Mouse (Mus musculus) lung, postnatal 0 days (tissue): ENCODE results near the gene Rfc2. TPM values are rescaled to one million over a fixed set of nuclear protein-coding genes. Genes with fewer than 3 reads are reported as not detected.
"Not testable (repeated sequence)": the region's sequence is repeated elsewhere in the genome, so short reads cannot be mapped to it uniquely, and the experiment has no call there.

ENCODE experiments used
- ATAC-seq: fragments of 200-750 bp; cut with Nextera tagmentation; 2 replicates; pipeline ENCODE4 v1.8.0; 2017; ENCODE audit warnings: moderate library complexity
- DNase-seq: peaks from one replicate; pipeline ENCODE4 v3.0.0-alpha.2; 2016; ENCODE audit warnings: low spot score
- H3K27ac ChIP-seq: fragments of 300-500 bp; sonication (generic); 2 replicates; pipeline ENCODE4 v1.5.1; 2014; ENCODE audit warnings: antibody characterized with exemption, mild to moderate bottlenecking, low read length, mixed read lengths
- H3K27me3 ChIP-seq: fragments of 300-500 bp; sonication (generic); replicated peaks from 2 replicates; pipeline ENCODE4 v1.6.1; 2014; ENCODE audit warnings: low read length, mixed read lengths; ENCODE audit not compliant: insufficient read depth
- H3K36me3 ChIP-seq: fragments of 300-500 bp; sonication (generic); 2 replicates; pipeline ENCODE4 v1.6.1; 2014; ENCODE audit warnings: low read length, mixed read lengths; ENCODE audit not compliant: insufficient read depth
- H3K4me1 ChIP-seq: fragments of 300-500 bp; sonication (generic); 2 replicates; pipeline ENCODE4 v1.6.1; 2014; ENCODE audit warnings: antibody characterized with exemption, low read depth, low read length, mixed read lengths; ENCODE audit not compliant: insufficient read depth
- H3K4me2 ChIP-seq: fragments of 300-500 bp; sonication (generic); replicated peaks from 2 replicates; pipeline ENCODE4 v1.6.1; 2014; ENCODE audit warnings: low read depth, mild to moderate bottlenecking, low read length, moderate library complexity, mixed read lengths
- H3K4me3 ChIP-seq: fragments of 300-500 bp; sonication (generic); 2 replicates; pipeline ENCODE4 v1.5.1; 2014; ENCODE audit warnings: low read depth, low read length
- H3K9ac ChIP-seq: fragments of 300-500 bp; sonication (generic); replicated peaks from 2 replicates; pipeline ENCODE4 v1.6.1; 2014; ENCODE audit warnings: low read depth, mild to moderate bottlenecking
- H3K9me3 ChIP-seq: fragments of 300-500 bp; sonication (generic); 2 replicates; pipeline ENCODE4 v1.6.1; 2016; ENCODE audit warnings: low read length, mixed read lengths
- CTCF ChIP-seq: IDR thresholded peaks from 2 replicates; pipeline ENCODE4 v1.5.1; 2016; ENCODE audit warnings: antibody characterized with exemption, mild to moderate bottlenecking
- EP300 ChIP-seq: IDR thresholded peaks from 2 replicates; pipeline ENCODE4 v1.6.1; 2016; ENCODE audit warnings: antibody characterized with exemption, mild to moderate bottlenecking, control low read depth
- WGBS: fragments of 180-500 bp; shearing (Covaris S2); extraction: QIAGEN DNeasy Blood & Tissue Kit; methylation state at CpG from one replicate; pipeline ENCODE4 v1.1.7; 2014; 5-methylcytosine and 5-hydroxymethylcytosine counted together
- microRNA-seq: library from miRNA; unstranded; fragments of <30 nt; microRNA quantifications from one replicate; pipeline ENCODE4, GENCODE M21; 2016
- polyA plus RNA-seq: library from polyadenylated mRNA; unstranded; fragments of >200 nt; fragmentation: Nextera tagmentation; extraction: Ambion mirVana; gene quantifications from 2 replicates; pipeline ENCODE4 v1.2.1, GENCODE M21; 2015

The Rfc2 gene
- polyA plus RNA-seq, 1 experiment from 2014 or later: 84.4 TPM

- Histone ChIP-seq H3K36me3 (no peaks in the 10 kb centered on the region), H3K9me3 (no peaks in the 10 kb centered on the region), H3K27me3 (no peaks in the 10 kb centered on the region), H3K4me3 (no peak overlapping the region), H3K27ac (peak overlapping the region; percentile 95), H3K9ac (no peak overlapping the region), H3K4me2 (no peak overlapping the region), H3K4me1 (peaks cover 11% of the 10 kb centered on the region)
- peak; percentile 14; the same call in 1 of the 2 replicates for ATAC-seq
- peak; percentile 56 for DNase-seq
- peak; percentile 60 for TF ChIP-seq CTCF
- no peak for TF ChIP-seq EP300
- 70% methylated on average over 1 of the region's 1 CpGs for WGBS
Observed at GRCm38 (mm10) chr5:134644121-134644520, 63.0 kb downstream of the Rfc2 start.

- ATAC-seq: peak; percentile 97
- Histone ChIP-seq H3K27ac (peak overlapping the region; percentile 95), H3K4me3 (no peak overlapping the region), H3K4me1 (peaks cover 11% of the 10 kb centered on the region), H3K36me3 (no peaks in the 10 kb centered on the region), H3K9ac (no peak overlapping the region), H3K27me3 (no peaks in the 10 kb centered on the region), H3K9me3 (no peaks in the 10 kb centered on the region), H3K4me2 (no peak overlapping the region)
- peak; percentile 99 for DNase-seq
- TF ChIP-seq EP300: peak; percentile 100
- peak; percentile 54 for TF ChIP-seq CTCF
- WGBS: 2% methylated on average over 8 of the region's 8 CpGs
Observed at GRCm38 (mm10) chr5:134644643-134645118, 63.5 kb downstream of the Rfc2 start.

GRCm38 (mm10) chr5:134646461-134646860, 65.3 kb downstream of the Rfc2 start:
- WGBS: 81% methylated on average over 4 of the region's 4 CpGs
- no peak for DNase-seq
- H3K4me1 ChIP-seq: peaks cover 11% of the 10 kb centered on the region
- H3K4me3 ChIP-seq: no peak overlapping the region
- no peak for TF ChIP-seq EP300
- TF ChIP-seq CTCF: peak; percentile 33
- no peak for ATAC-seq
- no peak overlapping the region for H3K4me2 ChIP-seq
- no peaks in the 10 kb centered on the region for H3K9me3 ChIP-seq
- no peaks in the 10 kb centered on the region for H3K36me3 ChIP-seq
- no peak overlapping the region for H3K9ac ChIP-seq
- H3K27ac ChIP-seq: no peak overlapping the region
- no peaks in the 10 kb centered on the region for H3K27me3 ChIP-seq

GRCm38 (mm10) chr5:134647394-134647793, 66.2 kb downstream of the Rfc2 start:
- Histone ChIP-seq H3K36me3 (no peaks in the 10 kb centered on the region), H3K4me3 (no peak overlapping the region), H3K9me3 (no peaks in the 10 kb centered on the region), H3K27me3 (no peaks in the 10 kb centered on the region), H3K27ac (no peak overlapping the region), H3K4me1 (peaks cover 11% of the 10 kb centered on the region), H3K9ac (no peak overlapping the region), H3K4me2 (no peak overlapping the region)
- no peak for TF ChIP-seq EP300
- TF ChIP-seq CTCF: no peak
- no peak for DNase-seq
- 80% methylated on average over 2 of the region's 2 CpGs for WGBS
- ATAC-seq: no peak

GRCm38 (mm10) chr5:134648976-134649375, 67.8 kb downstream of the Rfc2 start:
- H3K36me3 ChIP-seq, H3K9ac ChIP-seq, ATAC-seq, H3K9me3 ChIP-seq, H3K27me3 ChIP-seq, H3K4me2 ChIP-seq, H3K4me3 ChIP-seq: not testable (repeated sequence)
- Histone ChIP-seq H3K4me1 (peaks cover 14% of the 10 kb centered on the region; the same call in 1 of the 2 replicates), H3K27ac (peak overlapping the region; percentile 43; the same call in 1 of the 2 replicates)
- 77% methylated on average over 2 of the region's 4 CpGs for WGBS
- peak; percentile 40 for DNase-seq

- DNase-seq (peak; percentile 37), ATAC-seq (no peak)
- peaks cover 4% of the 10 kb centered on the region; the same call in 1 of the 2 replicates for H3K4me1 ChIP-seq
- no peaks in the 10 kb centered on the region for H3K27me3 ChIP-seq
- no peak overlapping the region for H3K4me3 ChIP-seq
- TF ChIP-seq CTCF (peak; percentile 72), EP300 (no peak)
- WGBS: 44% methylated on average over 4 of the region's 5 CpGs
- H3K36me3 ChIP-seq: no peaks in the 10 kb centered on the region
- H3K4me2 ChIP-seq: no peak overlapping the region
- H3K27ac ChIP-seq: no peak overlapping the region
- H3K9ac ChIP-seq: no peak overlapping the region
- H3K9me3 ChIP-seq: no peaks in the 10 kb centered on the region
Observed at GRCm38 (mm10) chr5:134650926-134651325, 69.8 kb downstream of the Rfc2 start.

Small RNAs within 50 kb of the gene (microRNA-seq; reads per million reads assigned to microRNA genes)
- not detected for gene Mir7228

Other genes with a start within 250 kb of the Rfc2 start
- 31.9 and 36.1 TPM in 2 replicates for gene Gtf2ird1, start 124.7 kb upstream of the Rfc2 start, polyA plus RNA-seq
- 3.0 and 4.1 TPM in 2 replicates for gene Clip2, start 28.9 kb upstream of the Rfc2 start, polyA plus RNA-seq
- gene Syna, start 21.2 kb upstream of the Rfc2 start, polyA plus RNA-seq: 0.24 and 0.67 TPM in 2 replicates
- 3.0 and 3.2 TPM in 2 replicates for gene Lat2, start 33.7 kb downstream of the Rfc2 start, polyA plus RNA-seq
- 403 and 485 TPM in 2 replicates for gene Eif4h, start 58.1 kb downstream of the Rfc2 start, polyA plus RNA-seq
- gene Limk1, start 107.2 kb downstream of the Rfc2 start, polyA plus RNA-seq: 7.2 and 10.2 TPM in 2 replicates
- gene Eln, start 166.0 kb downstream of the Rfc2 start, polyA plus RNA-seq: 1,769 and 1,865 TPM in 2 replicates